Mouse (Mus musculus) Patski (cell line): Measurements from ENCODE around the gene Ano8. TPM values are rescaled to one million over a fixed set of nuclear protein-coding genes. Genes with fewer than 3 reads are reported as not detected.

Experiments used
- ATAC-seq: fragments of 100-300 bp; one replicate; pipeline ENCODE4 v1.8.0; 2021
- CTCF ChIA-PET: fragments of 350-600 bp; sonication (Branson Sonifier 250); formaldehyde crosslinking; loops from one replicate; lab custom pipeline; 2022; ENCODE audit warnings: inconsistent platforms; lab: Charles Lee
- POLR2A ChIA-PET: fragments of 350-600 bp; sonication (Branson Sonifier 250); formaldehyde crosslinking; loops from one replicate; lab custom pipeline; 2022; ENCODE audit warnings: antibody characterized with exemption, inconsistent platforms; lab: Charles Lee
- DNase-seq: peaks from one replicate; pipeline ENCODE4 v3.0.0-alpha.2; 2011; ENCODE audit warnings: low read depth, low spot score
- H3K27me3 ChIP-seq: fragments of 371-371 bp; one replicate; pipeline ENCODE4 v1.5.1; 2021
- CTCF ChIP-seq: fragments of 100-300 bp; IDR thresholded peaks from one replicate; pipeline ENCODE4 v1.5.1; 2021
- in situ Hi-C: fragments of 300-500 bp; cut with MboI; formaldehyde crosslinking; loops from 3 replicates; pipeline ENCODE4 v1.11.1; 2018; ENCODE audit warnings: low pct_unique_long_range_greater_than_20kb, mixed read lengths
- polyA plus RNA-seq: library from polyadenylated mRNA; unstranded; gene quantifications from one replicate; pipeline ENCODE4 v1.2.3, GENCODE M21; 2021

Gene Ano8
- polyA plus RNA-seq, 1 experiment from 2014 or later = 38.2 TPM

DNA sequence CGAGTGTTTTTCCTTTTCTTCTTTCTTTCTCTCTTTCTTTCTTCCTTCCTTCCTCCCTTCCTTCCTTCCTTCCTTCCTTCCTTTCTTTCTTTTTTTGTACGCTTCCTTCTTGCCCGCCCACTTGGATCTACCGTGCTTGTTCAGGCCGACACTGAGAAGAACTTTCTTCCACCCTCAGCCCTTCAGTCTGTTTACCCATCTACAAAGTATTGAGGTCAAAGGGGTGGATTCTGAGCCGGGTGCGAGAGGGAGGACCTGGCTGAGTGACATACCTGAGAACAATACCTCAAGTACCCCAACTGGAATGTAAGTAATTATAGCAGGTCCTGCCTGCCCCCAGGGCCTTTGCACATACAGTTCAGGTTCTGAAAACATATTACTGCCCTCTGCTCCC, 370 bp upstream of the Ano8 start:
- TF ChIP-seq CTCF = no peak
- in situ Hi-C loops = loop anchor here (5.0 kb wide), 1 partner anchor 36 kb away; no protein-coding TSS in a partner anchor
- CTCF ChIA-PET = interaction anchor here (0.8 to 1.5 kb wide), 3 partner anchors 9 to 33 kb away, joined by 3 to 5 read pairs (median 3); no protein-coding TSS in a partner anchor
- no peak for ATAC-seq
- no peaks in the 10 kb centered on the region for H3K27me3 ChIP-seq
- POLR2A ChIA-PET = interaction anchor here (0.6 to 2.3 kb wide), 4 partner anchors 10 to 30 kb away, joined by 3 to 7 read pairs (median 4); no protein-coding TSS in a partner anchor
- DNase-seq = no peak

DNA sequence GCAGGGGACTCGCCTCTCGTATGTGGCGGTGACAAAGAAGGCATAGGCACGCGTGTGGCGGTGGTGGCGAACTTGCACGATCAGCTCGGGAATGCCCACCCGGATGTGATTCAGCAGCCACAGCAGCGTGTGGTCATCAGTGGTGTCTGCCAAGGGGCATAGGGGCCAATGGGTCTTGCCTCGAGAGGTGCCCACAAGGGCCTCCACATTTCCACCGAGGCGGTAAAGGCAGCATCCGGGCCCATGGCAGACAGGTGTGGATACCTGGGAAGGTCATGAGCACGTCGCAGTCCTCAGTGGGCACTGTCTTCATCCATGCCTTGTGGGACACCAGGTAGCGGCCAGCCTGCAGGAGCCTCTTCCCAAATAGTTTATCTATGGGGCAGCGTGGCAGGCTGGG, 1.0 kb downstream of the Ano8 start:
- no peak for ATAC-seq
- H3K27me3 ChIP-seq = no peaks in the 10 kb centered on the region
- POLR2A ChIA-PET = interaction anchor here (1.0 to 2.3 kb wide), 2 partner anchors 8 to 48 kb away, joined by 3 to 7 read pairs; no protein-coding TSS in a partner anchor
- CTCF ChIA-PET = interaction anchor here (1.0 to 1.3 kb wide), 2 partner anchors 10 to 20 kb away, joined by 4 to 5 read pairs; partner anchors contain the start of gene Mrpl34
- TF ChIP-seq CTCF = no peak
- in situ Hi-C loops = loop anchor here (5.0 kb wide), 1 partner anchor 38 kb away; no protein-coding TSS in a partner anchor
- DNase-seq = no peak

DNA sequence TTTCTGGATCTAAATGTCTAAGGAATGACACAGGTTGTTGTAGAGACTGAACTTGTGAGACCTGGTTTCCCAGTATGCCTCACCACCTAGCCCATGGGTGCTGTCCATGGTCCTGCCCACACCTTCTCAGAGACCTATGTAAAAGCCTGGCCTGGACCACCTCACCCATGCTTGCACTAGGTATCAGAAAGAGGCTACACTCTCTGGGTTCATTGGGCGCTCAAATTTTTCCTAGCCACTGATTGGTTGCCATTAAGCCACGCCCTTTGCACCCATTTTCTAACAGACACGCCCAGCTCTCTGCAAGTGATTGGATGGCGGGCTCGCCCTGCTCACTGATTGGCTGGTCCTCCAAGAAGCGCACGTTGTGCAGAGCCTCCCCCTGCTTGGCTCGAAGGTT, 1.8 kb downstream of the Ano8 start:
- no peak for TF ChIP-seq CTCF

DNA sequence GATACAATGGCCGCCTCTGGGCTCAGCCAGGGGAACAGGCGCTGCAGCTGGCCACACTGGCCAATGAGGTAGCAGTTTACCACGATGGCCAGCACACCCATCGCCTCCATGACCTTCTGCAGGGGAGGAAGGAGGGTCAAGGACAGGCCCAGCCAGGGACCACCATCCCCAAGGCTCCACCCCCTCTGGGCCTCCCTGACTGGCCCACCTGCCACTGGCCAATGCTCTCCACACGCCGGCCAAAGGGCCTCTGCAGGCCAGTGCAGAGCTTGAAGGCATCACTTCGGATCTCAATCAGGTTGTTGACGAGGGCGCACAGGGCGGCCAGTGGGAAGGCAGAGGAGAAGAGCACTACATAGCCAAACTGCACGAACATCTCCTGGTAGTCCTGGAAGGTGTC, 6.8 kb downstream of the Ano8 start:
- TF ChIP-seq CTCF = no peak
- ATAC-seq (no peak), DNase-seq (no peak)
- in situ Hi-C loops = no loop called here
- H3K27me3 ChIP-seq = no peaks in the 10 kb centered on the region
- CTCF ChIA-PET = no interaction called here
- POLR2A ChIA-PET = interaction anchor here (0.6 kb wide), 1 partner anchor 9 kb away, joined by 5 read pairs; no protein-coding TSS in a partner anchor

More for the DNA sequence above, 1.8 kb downstream of the Ano8 start:
- ChIA-PET CTCF (no interaction called here), POLR2A (no interaction called here)
- ATAC-seq (no peak), DNase-seq (no peak)
- H3K27me3 ChIP-seq = no peaks in the 10 kb centered on the region
- in situ Hi-C loops = no loop called here

DNA sequence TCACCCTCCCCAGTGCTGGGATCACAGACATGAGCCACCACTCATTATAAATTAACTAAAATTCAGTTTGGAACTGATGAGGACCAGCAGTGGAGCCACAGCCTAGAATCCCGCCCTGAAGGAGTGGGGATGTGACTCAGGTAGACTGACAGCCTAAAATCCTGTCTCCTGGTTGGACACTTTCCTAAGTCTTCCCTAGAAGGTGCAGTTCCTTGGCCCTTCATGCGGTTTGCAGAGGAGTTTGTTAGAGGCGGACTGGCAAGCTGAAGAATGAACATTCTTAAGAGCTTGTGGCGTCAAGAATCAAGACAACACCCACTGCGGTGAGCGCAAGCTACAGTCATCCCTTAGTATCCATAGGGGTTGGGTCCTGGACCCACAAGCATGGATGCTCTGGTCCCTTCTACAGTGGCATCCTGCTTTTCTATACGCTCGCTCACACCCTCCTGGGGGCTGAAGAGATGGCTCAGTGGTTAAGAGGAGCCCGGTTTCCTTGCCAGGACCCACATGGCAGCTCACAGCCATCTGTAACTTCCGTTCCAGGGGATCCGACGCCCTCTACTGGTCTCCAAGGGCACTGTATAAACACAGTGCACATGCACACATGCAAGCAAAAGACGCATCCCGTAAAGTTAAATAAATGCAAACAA, 8.4 kb downstream of the Ano8 start:
- no peak for TF ChIP-seq CTCF
- in situ Hi-C loops = no loop called here
- ATAC-seq (no peak), DNase-seq (no peak)
- CTCF ChIA-PET = interaction anchor here (0.6 to 1.5 kb wide), 10 partner anchors 9 to 184 kb away, joined by 3 to 7 read pairs (median 3); partner anchors contain the start of gene Gtpbp3
- H3K27me3 ChIP-seq = no peaks in the 10 kb centered on the region
- POLR2A ChIA-PET = interaction anchor here (1.2 to 1.3 kb wide), 2 partner anchors 8 to 10 kb away, joined by 4 to 7 read pairs; partner anchors contain the start of genes Ano8 and Gtpbp3

DNA sequence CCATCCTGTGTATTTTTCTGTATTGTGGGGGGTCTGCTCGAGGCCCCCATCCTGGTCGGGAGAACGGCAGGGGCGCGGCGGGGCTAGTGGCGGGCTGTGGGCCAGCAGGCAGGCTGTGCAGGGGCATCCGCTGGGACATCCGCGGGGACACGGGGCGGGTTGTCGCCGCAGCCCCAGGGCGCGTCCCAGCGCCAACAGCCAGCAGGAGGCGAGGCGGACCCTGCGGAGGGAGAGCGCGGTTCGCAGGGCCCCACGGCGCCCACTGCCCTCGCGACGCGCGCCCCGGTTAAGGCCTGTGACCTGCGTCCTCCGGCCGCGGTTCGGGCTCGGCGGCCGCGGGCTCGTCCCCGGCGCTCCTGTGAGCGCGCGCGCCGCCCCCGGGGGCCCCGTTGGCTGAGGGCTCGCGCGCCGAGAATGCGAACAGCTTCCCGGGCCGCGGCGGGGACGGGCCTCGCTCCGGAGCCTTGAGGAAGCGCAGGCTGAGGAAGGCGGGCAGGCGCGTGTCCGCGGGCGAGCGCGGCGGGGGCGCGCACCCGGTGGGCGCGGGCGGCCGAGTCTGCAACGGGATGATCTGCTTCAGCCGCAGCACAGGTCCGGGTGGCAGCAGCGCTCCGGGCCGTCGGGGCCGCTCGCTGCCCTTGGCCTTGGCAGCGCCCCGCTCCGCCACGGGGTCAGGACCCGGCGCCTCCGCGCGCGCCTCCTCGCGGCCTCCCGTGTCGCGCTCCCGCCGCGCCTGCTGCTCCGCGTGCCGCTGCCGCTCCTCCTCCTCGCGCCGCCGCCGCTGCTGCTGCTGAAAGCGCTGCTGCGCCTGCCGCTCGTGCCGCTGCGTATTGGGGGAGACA, 9.4 kb downstream of the Ano8 start:
- in situ Hi-C loops = no loop called here
- ATAC-seq (peak; percentile 56), DNase-seq (no peak)
- no peaks in the 10 kb centered on the region for H3K27me3 ChIP-seq
- ChIA-PET CTCF (no interaction called here), POLR2A (interaction anchor here (1.2 to 1.5 kb wide), 2 partner anchors 9 to 10 kb away, joined by 3 to 7 read pairs; partner anchors contain the start of gene Ano8)
- TF ChIP-seq CTCF = no peak

DNA sequence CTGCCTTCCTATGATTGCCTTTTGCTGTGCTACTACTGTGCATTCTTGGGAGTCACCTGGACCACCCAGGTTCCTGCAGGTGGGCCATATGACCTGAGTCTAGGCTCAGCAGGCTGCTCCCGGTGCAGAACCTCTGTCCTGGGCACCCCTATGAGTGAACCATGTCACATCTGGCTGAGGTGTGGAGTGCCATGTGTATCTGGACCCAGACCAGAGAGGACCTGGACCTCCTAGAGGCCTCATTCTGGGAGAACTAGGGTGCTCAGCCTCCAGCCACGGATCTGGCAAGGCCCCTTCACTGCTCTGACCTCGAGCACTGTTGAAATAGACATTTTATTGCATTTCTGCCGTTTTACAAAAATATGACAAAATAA, 10.1 kb downstream of the Ano8 start:
- TF ChIP-seq CTCF = no peak
- ChIA-PET CTCF (no interaction called here), POLR2A (interaction anchor here (1.5 kb wide), 1 partner anchor 9 kb away, joined by 3 read pairs; no protein-coding TSS in a partner anchor)
- in situ Hi-C loops = no loop called here
- no peaks in the 10 kb centered on the region for H3K27me3 ChIP-seq
- no peak for DNase-seq
- ATAC-seq = no peak

DNA sequence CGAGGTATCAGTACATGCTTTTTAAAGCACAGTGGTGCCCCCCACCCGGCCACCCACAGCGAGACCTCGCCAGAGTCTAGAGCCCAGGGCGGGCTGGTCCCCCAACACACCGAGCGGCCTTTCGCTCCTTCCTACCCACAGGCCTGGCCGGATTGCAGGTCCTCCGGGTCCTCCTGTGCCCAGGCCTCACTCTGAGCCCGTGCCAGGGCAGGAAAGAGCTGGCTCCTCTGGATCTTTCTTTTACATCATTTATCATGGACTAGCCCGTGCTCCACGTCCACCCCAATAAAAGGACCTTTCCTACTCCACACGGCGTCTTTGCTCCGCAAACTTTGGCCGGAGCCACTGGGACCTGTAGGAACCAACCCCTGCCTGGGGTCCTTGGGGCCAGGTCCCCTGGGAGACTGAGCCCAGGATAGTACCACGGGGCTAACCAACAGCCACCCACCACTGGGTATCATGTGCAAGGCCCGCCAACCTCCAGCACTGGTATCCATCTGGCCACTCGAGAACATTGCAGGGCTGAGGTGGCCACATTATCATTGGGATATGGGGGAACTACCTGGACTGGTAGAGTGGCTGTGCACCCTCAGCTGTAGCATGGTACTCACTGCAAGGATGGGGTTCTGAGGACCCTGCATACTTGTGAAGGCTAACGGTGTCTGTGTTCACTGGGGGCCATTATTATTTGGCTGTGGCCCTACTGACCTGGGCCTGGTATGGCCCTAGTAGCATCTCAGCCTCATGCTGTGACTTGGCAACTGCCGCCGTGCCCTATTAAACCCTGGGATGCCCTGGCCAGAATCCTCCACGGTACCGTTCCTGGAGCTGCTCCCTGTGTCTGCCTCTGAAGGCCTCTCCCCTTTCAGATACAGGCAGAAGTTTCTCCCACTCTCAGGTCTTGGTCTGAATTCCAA, 10.7 kb downstream of the Ano8 start:
- TF ChIP-seq CTCF = no peak
- ChIA-PET POLR2A (interaction anchor here (1.5 kb wide), 1 partner anchor 8 kb away, joined by 3 read pairs; no protein-coding TSS in a partner anchor), CTCF (no interaction called here)
- ATAC-seq = no peak
- DNase-seq = no peak
- in situ Hi-C loops = no loop called here
- H3K27me3 ChIP-seq = no peaks in the 10 kb centered on the region

DNA sequence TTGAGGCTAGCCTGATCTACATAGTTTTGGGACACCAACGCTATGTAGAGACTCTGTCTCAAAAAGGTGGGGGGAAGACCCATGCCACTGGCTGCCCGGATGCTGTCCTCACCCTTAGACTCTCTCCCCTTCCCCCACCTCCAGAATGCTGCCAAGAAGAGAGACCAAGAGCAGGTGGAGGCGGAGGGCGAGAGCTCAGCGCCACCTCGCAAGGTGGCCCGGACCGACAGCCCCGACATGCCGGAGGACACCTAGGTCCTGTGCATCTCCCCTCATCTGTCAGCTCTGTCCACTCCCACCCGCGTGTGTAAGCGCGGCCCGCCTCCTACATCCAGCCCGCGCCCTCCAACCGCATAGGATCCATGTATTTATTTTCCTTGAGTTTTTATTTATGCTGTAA, 11.4 kb downstream of the Ano8 start:
- no peak for ATAC-seq
- H3K27me3 ChIP-seq = no peaks in the 10 kb centered on the region
- in situ Hi-C loops = no loop called here
- no peak for DNase-seq
- no peak for TF ChIP-seq CTCF
- CTCF ChIA-PET = no interaction called here
- POLR2A ChIA-PET = no interaction called here
